Mouse (Mus musculus) cerebellum, adult 2 months (tissue): ENCODE results near the gene Lmo1. TPM values are rescaled to one million over a fixed set of nuclear protein-coding genes. Genes with fewer than 3 reads are reported as not detected.

Source experiments
- DNase-seq, 2 experiments: peaks; one replicate each; pipeline ENCODE4 v3.0.0; 2021
- H3K27ac ChIP-seq: fragments of 200-500 bp; 2 replicates; pipeline ENCODE4 v1.5.1; 2012; ENCODE audit warnings: low read length, control low read depth, inconsistent platforms; ENCODE audit not compliant: insufficient read depth
- H3K27me3 ChIP-seq: fragments of 200-500 bp; 2 replicates; pipeline ENCODE4 v1.6.1; 2012; ENCODE audit warnings: inconsistent platforms, mild to moderate bottlenecking, low read length, moderate library complexity; ENCODE audit not compliant: control insufficient read depth, insufficient read depth
- H3K4me1 ChIP-seq: fragments of 200-500 bp; 2 replicates; pipeline ENCODE4 v1.6.1; 2011; ENCODE audit warnings: low read length; ENCODE audit not compliant: control insufficient read depth, insufficient read depth
- H3K4me3 ChIP-seq: fragments of 200-500 bp; replicated peaks from 2 replicates; pipeline ENCODE3; 2011; ENCODE audit warnings: mild to moderate bottlenecking, low read depth, low read length, control low read depth; ENCODE audit not compliant: insufficient read depth
- CTCF ChIP-seq: fragments of 200-500 bp; IDR thresholded peaks from 2 replicates; pipeline ENCODE4 v1.5.1; 2011; ENCODE audit warnings: low read depth, mild to moderate bottlenecking, control low read depth, low read length, moderate library complexity, borderline replicate concordance; ENCODE audit not compliant: insufficient read depth
- POLR2A ChIP-seq: fragments of 200-500 bp; IDR thresholded peaks from 2 replicates; pipeline ENCODE4 v1.6.1; 2011; ENCODE audit warnings: low read length, control low read depth, borderline replicate concordance; ENCODE audit not compliant: insufficient read depth
- WGBS: fragments of 180-500 bp; shearing (Covaris S2); methylation state at CpG from one replicate; pipeline ENCODE4 v1.1.7; 2018; 5-methylcytosine and 5-hydroxymethylcytosine counted together
- polyA plus RNA-seq: library from polyadenylated mRNA; depleted of rRNA; stranded (reverse); fragments of >200 nt; gene quantifications from 2 replicates; pipeline ENCODE4 v1.2.3, GENCODE M21; 2012; rRNA removed

Lmo1 gene
- 27.3 and 31.6 TPM in 2 replicates for polyA plus RNA-seq

- H3K27me3 ChIP-seq: no peaks in the 10 kb centered on the region
- under 1% methylated on average over 58 of the region's 67 CpGs for WGBS
- H3K4me1 ChIP-seq: peaks cover 3% of the 10 kb centered on the region; the same call in 1 of the 2 replicates
- H3K27ac ChIP-seq: peak within 1 kb of the TSS; percentile 62
- TF ChIP-seq POLR2A (no peak), CTCF (no peak)
- DNase-seq: peak; percentile 62 to 66
- peak within 1 kb of the TSS; percentile 64 for H3K4me3 ChIP-seq
Measured at GRCm38 (mm10) chr7:109174949-109175669, at the start of gene Lmo1. Gene Lmo1 (minus strand): TSS chr7:109175207.

- TF ChIP-seq CTCF (no peak), POLR2A (no peak)
- no peaks in the 10 kb centered on the region for H3K27me3 ChIP-seq
- WGBS: 89% methylated on average over 15 of the region's 15 CpGs
- H3K27ac ChIP-seq: no peak overlapping the region
- H3K4me3 ChIP-seq: no peak overlapping the region
- no peak for DNase-seq
- H3K4me1 ChIP-seq: no peaks in the 10 kb centered on the region
Measured at GRCm38 (mm10) chr7:109221716-109222110, 46.7 kb upstream of the Lmo1 start.

- H3K4me1 ChIP-seq: no peaks in the 10 kb centered on the region
- DNase-seq: no peak
- H3K27me3 ChIP-seq: no peaks in the 10 kb centered on the region
- TF ChIP-seq POLR2A (no peak), CTCF (no peak)
- 91% methylated on average over 20 of the region's 20 CpGs for WGBS
- no peak overlapping the region for H3K4me3 ChIP-seq
- H3K27ac ChIP-seq: no peak overlapping the region
Measured at GRCm38 (mm10) chr7:109220766-109221715, 46.0 kb upstream of the Lmo1 start.

GRCm38 (mm10) chr7:109220026-109220425 lies 45.0 kb upstream of the Lmo1 start:
- WGBS: 81% methylated on average over 4 of the region's 4 CpGs
- Histone ChIP-seq H3K4me3 (no peak overlapping the region), H3K27me3 (no peaks in the 10 kb centered on the region), H3K4me1 (no peaks in the 10 kb centered on the region), H3K27ac (no peak overlapping the region)
- DNase-seq: no peak
- no peak for TF ChIP-seq CTCF
- no peak for TF ChIP-seq POLR2A

- H3K27me3 ChIP-seq: no peaks in the 10 kb centered on the region
- no peak for TF ChIP-seq POLR2A
- no peak for TF ChIP-seq CTCF
- no peak overlapping the region for H3K27ac ChIP-seq
- 48% methylated on average over 5 of the region's 5 CpGs for WGBS
- H3K4me3 ChIP-seq: no peak overlapping the region
- no peaks in the 10 kb centered on the region for H3K4me1 ChIP-seq
- no peak for DNase-seq
Measured at GRCm38 (mm10) chr7:109218977-109219271, 43.9 kb upstream of the Lmo1 start.

GRCm38 (mm10) chr7:109218130-109218976 lies 43.3 kb upstream of the Lmo1 start:
- Histone ChIP-seq H3K4me3 (no peak overlapping the region), H3K27ac (no peak overlapping the region), H3K4me1 (no peaks in the 10 kb centered on the region), H3K27me3 (no peaks in the 10 kb centered on the region)
- TF ChIP-seq CTCF (peak; percentile 82), POLR2A (no peak)
- peak; percentile 73 to 78 for DNase-seq
- WGBS: 76% methylated on average over 2 of the region's 2 CpGs

GRCm38 (mm10) chr7:109209804-109210203 lies 34.8 kb upstream of the Lmo1 start:
- no peaks in the 10 kb centered on the region for H3K4me1 ChIP-seq
- 92% methylated on average over 2 of the region's 2 CpGs for WGBS
- DNase-seq: no peak
- no peaks in the 10 kb centered on the region; the same call in 1 of the 2 replicates for H3K27me3 ChIP-seq
- no peak for TF ChIP-seq POLR2A
- no peak for TF ChIP-seq CTCF
- no peak overlapping the region for H3K4me3 ChIP-seq
- no peak overlapping the region for H3K27ac ChIP-seq
